Mouse (Mus musculus): ENCODE measurements around the gene Abat.

GRCm38 (mm10) chr16:8603789-8604188 lies 90.6 kb downstream of the Abat start:
- TF ChIP-seq CTCF (IDR thresholded peaks at IDR 0.05; ENCODE audit: extremely low read depth, insufficient read depth, insufficient read length, insufficient replicate concordance) (no peak), POLR2A (IDR thresholded peaks at IDR 0.05; ENCODE audit: low read depth, low read length) (no peak)

All from spleen, adult 2 months (tissue).